In genomic region chr11:117359870-117360269, GRCm38 (mm10) we compare ENCODE assay signal across 8 mouse cellular contexts.
DNase-seq lines count a peak whose midpoint lies in the region; ATAC-seq and TF ChIP-seq lines count a peak whose summit lies in the region.

No protein-coding gene starts in this region.

- peaks cover 10% of the 10 kb centered on the region; the same call in 1 of the 2 replicates for H3K4me1 ChIP-seq in lung, embryonic 15.5 days

- TF ChIP-seq POLR2A in brain, embryonic 14.5 days (IDR thresholded peaks at IDR 0.05; ENCODE audit: borderline replicate concordance, extremely low read depth, insufficient read depth, insufficient read length, poor library complexity, severe bottlenecking), result no peak

- H3K4me2 ChIP-seq in lung, embryonic 15.5 days, result no peak overlapping the region

- no peaks in the 10 kb centered on the region for H3K9me3 ChIP-seq in lung, embryonic 15.5 days

- WGBS in large intestine, adult 2 months, result 65% methylated on average over 5 of the region's 5 CpGs
- 64% methylated on average over 5 of the region's 5 CpGs for WGBS in lung, embryonic 15.5 days

- peak; percentile 92 for TF ChIP-seq CTCF in brain, embryonic 14.5 days (IDR thresholded peaks at IDR 0.05; ENCODE audit: borderline replicate concordance, extremely low read depth, insufficient read depth, insufficient read length)

- ATAC-seq in lung, embryonic 15.5 days (ENCODE audit: borderline replicate concordance, extremely low read depth, low FRiP score, low TSS enrichment), result no peak
- no peak for ATAC-seq in erythroblast, adult 5-6 weeks (replicated peaks; ENCODE audit: low FRiP score, poor library complexity, severe bottlenecking)

- peak overlapping the region; percentile 41; the same call in 1 of the 2 replicates for H3K27ac ChIP-seq in lung, embryonic 15.5 days

- H3K4me3 ChIP-seq in lung, embryonic 15.5 days, result no peak overlapping the region

- H3K36me3 ChIP-seq in lung, embryonic 15.5 days, result peaks cover 75% of the 10 kb centered on the region

- DNase-seq in urinary bladder, adult 18-20 months (ENCODE audit: low spot score in 2 of 2), result peak; percentile 44 to 61
- no peak for DNase-seq in urinary bladder, postnatal 10 days (ENCODE audit: low spot score)
- peak; percentile 79 for DNase-seq in brain, embryonic 14.5 days (ENCODE audit: low read depth)
- DNase-seq in frontal cortex, postnatal 25 days (ENCODE audit: low spot score in 2 of 2), result peak; percentile 68 to 69
- peak; percentile 21 for DNase-seq in large intestine, adult 2 months (ENCODE audit: low read depth, low spot score)
- DNase-seq in skeletal muscle tissue, adult 2 months (ENCODE audit: low read depth, low spot score), result peak; percentile 48

- H3K27me3 ChIP-seq in lung, embryonic 15.5 days, result no peaks in the 10 kb centered on the region

- no peak overlapping the region for H3K9ac ChIP-seq in lung, embryonic 15.5 days
